Mouse (Mus musculus): Measurements from ENCODE around the gene Gm43738.

DNA sequence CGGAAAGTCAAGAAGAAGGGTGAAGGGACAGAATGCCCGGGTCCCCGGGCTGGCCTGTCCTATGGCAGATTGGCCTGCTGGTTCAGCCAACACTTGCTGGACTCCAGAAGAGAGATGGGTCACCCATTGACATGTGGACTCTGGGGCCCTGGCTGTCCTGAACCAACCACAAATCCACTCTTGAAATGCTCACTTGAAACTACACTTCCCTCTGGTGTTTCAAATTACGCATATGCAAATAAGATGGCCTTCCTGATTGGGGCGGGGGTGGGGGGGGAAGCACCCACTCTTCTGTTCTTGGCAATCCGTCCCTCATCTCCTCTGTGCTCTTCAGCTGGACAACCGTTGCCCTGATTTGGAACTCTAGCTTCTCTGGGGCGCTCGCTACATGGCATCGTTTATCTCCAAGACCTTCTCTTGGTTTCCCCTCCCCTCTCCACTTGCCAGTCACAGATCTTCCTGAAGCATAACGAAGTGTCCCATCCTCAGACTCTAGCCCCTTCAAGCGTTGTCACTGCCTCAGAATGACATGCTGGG is 16.2 kb downstream of the Gm43738 start:
- TF ChIP-seq CTCF (IDR thresholded peaks at IDR 0.05; ENCODE audit: control insufficient read depth, insufficient read depth, low read length): no peak
- no peak for TF ChIP-seq POLR2A (IDR thresholded peaks at IDR 0.05; ENCODE audit: borderline replicate concordance, control insufficient read depth, low read depth, low read length)
